Mouse (Mus musculus): Measurements from ENCODE around the gene Sap25. TPM values are rescaled to one million over a fixed set of nuclear protein-coding genes. Genes with fewer than 3 reads are reported as not detected.

The Sap25 gene
- polyA plus RNA-seq, 1 experiment from 2014 or later: 11.7 TPM

DNA sequence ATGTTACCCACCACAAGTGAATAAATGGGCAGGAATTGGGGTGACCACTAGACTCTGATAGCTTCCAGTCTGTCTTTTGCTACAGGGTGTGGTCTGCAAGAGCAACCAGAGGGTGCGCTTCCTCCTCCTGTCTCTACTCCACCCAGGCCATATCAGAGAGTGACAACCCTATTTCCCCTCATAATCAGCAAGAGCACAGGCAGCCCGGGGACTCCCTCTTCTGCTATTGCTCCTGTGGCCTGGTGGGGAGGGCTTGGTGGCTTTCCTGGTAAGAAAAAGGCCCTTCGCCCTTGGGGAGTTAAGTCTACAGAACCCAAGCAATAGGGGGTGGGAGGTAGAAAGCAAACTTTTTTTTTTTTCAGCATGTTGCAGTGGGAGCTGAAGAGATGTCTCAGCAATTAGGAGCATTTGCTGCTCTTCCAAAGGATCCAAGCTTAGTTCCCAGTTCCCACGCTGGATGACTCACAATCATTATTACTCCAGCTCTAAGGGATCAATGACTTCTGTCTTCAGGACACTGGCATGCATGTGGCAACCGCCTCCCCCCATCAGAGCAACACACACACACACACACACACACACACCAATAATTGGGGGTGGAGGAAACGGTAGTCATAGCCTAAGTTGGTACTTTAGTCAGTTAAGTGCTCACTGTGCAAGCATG lies 45.1 kb downstream of the Sap25 start:
- H3K4me3 ChIP-seq (ENCODE audit: low read length): no peak overlapping the region
- no peak overlapping the region for H3K27ac ChIP-seq (ENCODE audit: low read length)
- H3K36me3 ChIP-seq (ENCODE audit: insufficient read depth, low read length): no peaks in the 10 kb centered on the region
- H3K4me2 ChIP-seq (replicated peaks; ENCODE audit: low read depth, low read length): no peak overlapping the region
- ATAC-seq (ENCODE audit: low FRiP score, low TSS enrichment): no peak
- WGBS: 83% methylated on average over 6 of the region's 6 CpGs
- H3K27me3 ChIP-seq (ENCODE audit: insufficient read depth, low read length): no peaks in the 10 kb centered on the region
- no peaks in the 10 kb centered on the region for H3K9me3 ChIP-seq (ENCODE audit: low read length)
- H3K4me1 ChIP-seq (ENCODE audit: insufficient read depth, low read length): peaks cover 28% of the 10 kb centered on the region
- H3K9ac ChIP-seq (replicated peaks; ENCODE audit: low read length): no peak overlapping the region

- H3K27me3 ChIP-seq (ENCODE audit: insufficient read depth, low read length): no peaks in the 10 kb centered on the region
- no peak overlapping the region for H3K4me2 ChIP-seq (replicated peaks; ENCODE audit: low read depth, low read length)
- no peak for ATAC-seq (ENCODE audit: low FRiP score, low TSS enrichment)
- no peak overlapping the region for H3K27ac ChIP-seq (ENCODE audit: low read length)
- no peak overlapping the region for H3K4me3 ChIP-seq (ENCODE audit: low read length)
- H3K9ac ChIP-seq (replicated peaks; ENCODE audit: low read length): no peak overlapping the region
- H3K9me3 ChIP-seq (ENCODE audit: low read length): no peaks in the 10 kb centered on the region
- WGBS: 80% methylated on average over 3 of the region's 3 CpGs
- peaks cover 12% of the 10 kb centered on the region; the same call in 1 of the 2 replicates for H3K4me1 ChIP-seq (ENCODE audit: insufficient read depth, low read length)
- H3K36me3 ChIP-seq (ENCODE audit: insufficient read depth, low read length): no peaks in the 10 kb centered on the region
These were observed 48.8 kb downstream of the Sap25 start for GRCm38 (mm10) chr5:137689974-137690373.

DNA sequence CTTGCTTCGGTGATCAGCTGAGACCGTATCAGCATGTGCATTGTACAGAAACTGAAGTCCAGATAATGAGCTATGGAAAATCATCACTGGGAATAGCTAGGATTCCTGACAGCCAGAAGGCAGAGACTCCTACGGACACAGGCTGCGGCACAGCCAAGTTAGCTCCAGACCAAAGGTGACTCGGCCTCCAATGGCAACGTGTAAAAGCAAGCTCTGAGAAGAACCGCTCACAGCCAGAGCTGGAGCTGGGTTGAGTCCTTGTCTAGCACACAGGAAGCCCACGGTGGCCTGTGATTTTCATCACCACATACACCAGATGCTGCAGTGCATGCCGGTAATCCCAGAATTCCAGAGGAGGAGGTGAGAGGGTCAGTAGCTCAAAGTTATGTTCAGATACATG lies 49.4 kb downstream of the Sap25 start:
- no peak for ATAC-seq (ENCODE audit: low FRiP score, low TSS enrichment)
- H3K9me3 ChIP-seq (ENCODE audit: low read length): no peaks in the 10 kb centered on the region

GRCm38 (mm10) chr5:137691881-137692280 lies 50.7 kb downstream of the Sap25 start:
- 0 out of 2 replicates have a peak, but pooled peaks cover 7% of the 10 kb centered on the region for H3K4me1 ChIP-seq (ENCODE audit: insufficient read depth, low read length)
- H3K4me3 ChIP-seq (ENCODE audit: low read length): no peak overlapping the region
- no peaks in the 10 kb centered on the region for H3K9me3 ChIP-seq (ENCODE audit: low read length)
- no peaks in the 10 kb centered on the region for H3K27me3 ChIP-seq (ENCODE audit: insufficient read depth, low read length)
- H3K36me3 ChIP-seq (ENCODE audit: insufficient read depth, low read length): no peaks in the 10 kb centered on the region
- WGBS: 63% methylated on average over 1 of the region's 1 CpGs
- ATAC-seq (ENCODE audit: low FRiP score, low TSS enrichment): no peak
- H3K27ac ChIP-seq (ENCODE audit: low read length): no peak overlapping the region
- H3K4me2 ChIP-seq (replicated peaks; ENCODE audit: low read depth, low read length): no peak overlapping the region
- H3K9ac ChIP-seq (replicated peaks; ENCODE audit: low read length): no peak overlapping the region

More for the DNA sequence above, 49.4 kb downstream of the Sap25 start:
- Histone ChIP-seq H3K27ac (ENCODE audit: low read length) (no peak overlapping the region), H3K27me3 (ENCODE audit: insufficient read depth, low read length) (no peaks in the 10 kb centered on the region), H3K4me2 (replicated peaks; ENCODE audit: low read depth, low read length) (no peak overlapping the region), H3K36me3 (ENCODE audit: insufficient read depth, low read length) (no peaks in the 10 kb centered on the region), H3K4me1 (ENCODE audit: insufficient read depth, low read length) (0 out of 2 replicates have a peak, but pooled peaks cover 7% of the 10 kb centered on the region), H3K4me3 (ENCODE audit: low read length) (no peak overlapping the region), H3K9ac (replicated peaks; ENCODE audit: low read length) (0 out of 2 replicates have a peak overlapping the region, but pooled peaks have one; percentile 7)
- WGBS: 34% methylated on average over 9 of the region's 9 CpGs

Other genes starting within 250 kb of the Sap25 start
- gene Zan, start 164.3 kb upstream of the Sap25 start, polyA plus RNA-seq (2015; fragmentation: Nextera tagmentation; extraction: Ambion mirVana): 0.11 and 0.17 TPM in 2 replicates
- 51.2 and 53.0 TPM in 2 replicates for gene Pop7, start 138.8 kb upstream of the Sap25 start, polyA plus RNA-seq (2015; fragmentation: Nextera tagmentation; extraction: Ambion mirVana)
- 11.9 and 12.2 TPM in 2 replicates for gene Gigyf1, start 122.8 kb upstream of the Sap25 start, polyA plus RNA-seq (2015; fragmentation: Nextera tagmentation; extraction: Ambion mirVana)
- gene Epo, start 108.1 kb upstream of the Sap25 start, polyA plus RNA-seq (2015; fragmentation: Nextera tagmentation; extraction: Ambion mirVana): 0.24 and 0.36 TPM in 2 replicates
- 358 and 388 TPM in 2 replicates for gene Gnb2, start 107.8 kb upstream of the Sap25 start, polyA plus RNA-seq (2015; fragmentation: Nextera tagmentation; extraction: Ambion mirVana)
- gene Actl6b, start 87.8 kb upstream of the Sap25 start, polyA plus RNA-seq (2015; fragmentation: Nextera tagmentation; extraction: Ambion mirVana): 0.40 and 0.96 TPM in 2 replicates
- 0.23 and 0.57 TPM in 2 replicates for gene Tfr2, start 71.5 kb upstream of the Sap25 start, polyA plus RNA-seq (2015; fragmentation: Nextera tagmentation; extraction: Ambion mirVana)
- gene Mospd3, start 40.3 kb upstream of the Sap25 start, polyA plus RNA-seq (2015; fragmentation: Nextera tagmentation; extraction: Ambion mirVana): 25.2 and 28.6 TPM in 2 replicates
- 150 and 156 TPM in 2 replicates for gene Pcolce, start 27.6 kb upstream of the Sap25 start, polyA plus RNA-seq (2015; fragmentation: Nextera tagmentation; extraction: Ambion mirVana)
- gene Fbxo24, start 12.3 kb upstream of the Sap25 start, polyA plus RNA-seq (2015; fragmentation: Nextera tagmentation; extraction: Ambion mirVana): 0.09 and 0.13 TPM in 2 replicates
- gene Lrch4, start 12.2 kb upstream of the Sap25 start, polyA plus RNA-seq (2015; fragmentation: Nextera tagmentation; extraction: Ambion mirVana): 39.5 and 51.8 TPM in 2 replicates
- gene Gm20605, start 12.2 kb upstream of the Sap25 start, polyA plus RNA-seq (2015; fragmentation: Nextera tagmentation; extraction: Ambion mirVana): 18.4 and 20.9 TPM in 2 replicates
- 0.94 and 1.4 TPM in 2 replicates for gene Irs3, start 4.4 kb downstream of the Sap25 start, polyA plus RNA-seq (2015; fragmentation: Nextera tagmentation; extraction: Ambion mirVana)
- gene Agfg2, start 43.4 kb downstream of the Sap25 start, polyA plus RNA-seq (2015; fragmentation: Nextera tagmentation; extraction: Ambion mirVana): 17.2 and 21.1 TPM in 2 replicates
- 2.1 and 2.2 TPM in 2 replicates for gene Nyap1, start 100.3 kb downstream of the Sap25 start, polyA plus RNA-seq (2015; fragmentation: Nextera tagmentation; extraction: Ambion mirVana)
- gene Tsc22d4, start 104.4 kb downstream of the Sap25 start, polyA plus RNA-seq (2015; fragmentation: Nextera tagmentation; extraction: Ambion mirVana): 126 and 129 TPM in 2 replicates
- gene Ppp1r35, start 137.5 kb downstream of the Sap25 start, polyA plus RNA-seq (2015; fragmentation: Nextera tagmentation; extraction: Ambion mirVana): 26.0 and 32.1 TPM in 2 replicates
- gene Mepce, start 146.3 kb downstream of the Sap25 start, polyA plus RNA-seq (2015; fragmentation: Nextera tagmentation; extraction: Ambion mirVana): 11.0 and 11.2 TPM in 2 replicates
- 24.8 and 31.8 TPM in 2 replicates for gene Zcwpw1, start 146.5 kb downstream of the Sap25 start, polyA plus RNA-seq (2015; fragmentation: Nextera tagmentation; extraction: Ambion mirVana)
- gene Pilra, start 194.9 kb downstream of the Sap25 start, polyA plus RNA-seq (2015; fragmentation: Nextera tagmentation; extraction: Ambion mirVana): 0.67 and 2.0 TPM in 2 replicates
- gene Pilrb1, start 216.8 kb downstream of the Sap25 start, polyA plus RNA-seq (2015; fragmentation: Nextera tagmentation; extraction: Ambion mirVana): 0.47 TPM in 1 of 2 replicates, not detected in the other
- 0.40 and 1.0 TPM in 2 replicates for gene Pilrb2, start 230.5 kb downstream of the Sap25 start, polyA plus RNA-seq (2015; fragmentation: Nextera tagmentation; extraction: Ambion mirVana)